Mouse (Mus musculus): ENCODE results near the gene Ccdc86. TPM values are rescaled to one million over a fixed set of nuclear protein-coding genes. Genes with fewer than 3 reads are reported as not detected.

Gene Ccdc86
- polyA plus RNA-seq, 1 experiment from 2014 or later: 32.9 TPM

DNA sequence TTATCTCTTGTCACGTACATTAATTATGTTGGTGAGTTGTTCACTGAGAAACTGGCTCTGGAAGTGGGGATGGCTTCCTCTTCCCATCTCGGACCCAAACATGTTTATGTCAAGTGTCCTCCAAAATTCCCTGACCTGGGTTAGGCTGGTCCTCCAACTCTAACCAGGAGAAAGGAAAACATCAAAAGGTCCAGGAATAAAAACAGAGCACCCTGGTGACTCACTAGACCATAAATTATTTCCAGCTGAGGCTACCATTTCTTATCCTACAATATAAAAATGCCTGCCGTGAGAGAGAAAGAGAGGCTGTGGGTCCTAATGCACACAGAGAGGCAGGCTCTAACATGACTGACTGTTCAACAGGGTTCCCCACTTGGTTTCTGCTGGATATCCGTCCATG lies 24.8 kb downstream of the Ccdc86 start:
- H3K4me2 ChIP-seq: no peak overlapping the region
- WGBS (ENCODE audit: insufficient replicate concordance): 52% methylated on average over 4 of the region's 4 CpGs
- H3K27me3 ChIP-seq (replicated peaks): 0 out of 2 replicates have a peak, but pooled peaks cover 4% of the 10 kb centered on the region
- H3K36me3 ChIP-seq: no peaks in the 10 kb centered on the region
- H3K4me3 ChIP-seq: no peak overlapping the region
- no peaks in the 10 kb centered on the region for H3K9me3 ChIP-seq (replicated peaks)
- no peak overlapping the region for H3K27ac ChIP-seq
- no peak for ATAC-seq
- no peak overlapping the region for H3K9ac ChIP-seq
- H3K4me1 ChIP-seq: no peaks in the 10 kb centered on the region

DNA sequence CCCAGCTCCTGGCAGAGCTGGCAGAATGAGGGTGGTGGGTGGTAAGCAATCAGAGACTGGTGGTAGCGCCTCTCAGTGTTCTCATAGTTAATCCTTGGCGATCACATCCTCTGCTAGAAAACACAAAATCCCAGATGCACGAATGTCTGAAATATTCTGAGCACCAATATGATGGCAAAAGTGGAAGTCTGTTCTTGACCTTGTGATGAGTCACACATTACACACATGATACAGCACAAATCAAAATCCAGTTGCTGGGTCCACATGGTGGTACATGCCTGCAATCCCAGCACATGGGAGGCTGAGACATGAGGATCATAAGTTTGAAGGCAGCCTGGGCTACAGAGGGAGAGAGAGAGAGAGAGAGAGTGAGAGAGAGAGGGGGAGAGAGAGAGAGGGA lies 28.0 kb downstream of the Ccdc86 start:
- Histone ChIP-seq H3K36me3 (no peaks in the 10 kb centered on the region), H3K27me3 (replicated peaks) (peaks cover 4% of the 10 kb centered on the region; the same call in 1 of the 2 replicates), H3K4me1 (peaks cover 4% of the 10 kb centered on the region), H3K9me3 (replicated peaks) (no peaks in the 10 kb centered on the region), H3K4me3 (no peak overlapping the region), H3K9ac (no peak overlapping the region), H3K27ac (no peak overlapping the region), H3K4me2 (no peak overlapping the region)
- 58% methylated on average over 3 of the region's 3 CpGs for WGBS (ENCODE audit: insufficient replicate concordance)
- ATAC-seq: no peak

DNA sequence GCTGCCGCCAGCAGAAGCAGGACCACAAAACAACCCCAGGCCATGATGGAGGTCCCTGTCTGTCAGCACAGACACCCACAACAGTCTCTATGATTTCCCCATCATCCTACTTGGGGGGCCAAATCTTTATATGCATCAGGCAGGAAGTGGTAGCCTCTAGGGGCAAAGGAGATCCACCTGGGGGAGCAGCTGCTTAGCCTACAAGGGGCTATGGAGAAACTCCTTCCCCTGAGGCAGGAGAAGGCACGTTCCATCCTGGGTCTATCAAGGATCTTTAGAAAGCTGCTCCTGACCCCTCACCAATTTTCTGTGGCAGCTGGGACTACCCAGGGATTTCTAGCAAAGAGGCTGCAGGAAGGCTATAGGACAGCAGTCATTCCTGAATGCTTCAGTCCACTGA lies 28.5 kb downstream of the Ccdc86 start, which contains the start of gene Zp1:
Gene Zp1 (minus strand): TSS at position 101 of the 400 bp plus-strand sequence.
- Histone ChIP-seq H3K27ac (no peak within 1 kb of the TSS), H3K27me3 (replicated peaks) (peaks cover 7% of the 10 kb centered on the region; the same call in 1 of the 2 replicates), H3K9ac (no peak within 1 kb of the TSS), H3K9me3 (replicated peaks) (no peaks in the 10 kb centered on the region), H3K4me3 (no peak within 1 kb of the TSS), H3K36me3 (no peaks in the 10 kb centered on the region), H3K4me1 (peaks cover 4% of the 10 kb centered on the region), H3K4me2 (no peak within 1 kb of the TSS)
- no peak for ATAC-seq
- 50% methylated on average over 2 of the region's 2 CpGs for WGBS (ENCODE audit: insufficient replicate concordance)

DNA sequence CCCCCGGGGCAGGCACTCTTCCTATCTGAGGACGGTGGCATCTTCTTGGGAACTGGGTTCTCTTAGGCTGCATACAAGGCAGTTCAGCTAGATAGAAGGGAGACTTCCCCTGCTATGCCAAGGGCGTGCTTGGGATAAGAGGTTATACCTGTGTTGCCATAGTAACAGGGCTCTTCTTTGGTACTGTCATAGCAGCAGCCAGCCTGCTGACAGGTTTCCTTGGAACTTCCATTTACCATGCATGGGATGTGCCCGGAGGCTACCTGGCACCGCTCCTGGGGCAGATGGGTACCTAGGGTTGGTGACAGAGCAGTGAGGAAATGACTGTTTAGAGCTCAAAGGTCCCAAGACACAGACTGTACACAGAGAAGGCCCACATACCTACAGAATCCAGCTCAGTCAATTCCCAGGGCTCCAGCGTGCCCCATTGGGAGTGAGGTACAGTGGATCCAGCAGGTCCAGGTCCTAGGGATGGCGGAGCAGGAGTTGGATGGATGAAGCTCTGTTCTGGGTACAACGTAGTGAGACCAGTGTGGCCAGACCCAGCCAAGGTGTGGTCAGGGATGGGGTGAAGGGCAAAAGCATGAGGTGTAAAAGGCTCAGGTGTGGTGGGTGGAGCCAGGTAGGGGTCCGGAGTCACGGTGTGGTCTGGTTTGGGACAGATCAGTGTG lies 30.6 kb downstream of the Ccdc86 start:
- peaks cover 19% of the 10 kb centered on the region for H3K27me3 ChIP-seq (replicated peaks)
- ATAC-seq: no peak
- H3K4me1 ChIP-seq: peaks cover 4% of the 10 kb centered on the region
- no peak overlapping the region for H3K9ac ChIP-seq
- 70% methylated on average over 10 of the region's 10 CpGs for WGBS (ENCODE audit: insufficient replicate concordance)
- no peak overlapping the region for H3K4me3 ChIP-seq
- no peaks in the 10 kb centered on the region for H3K36me3 ChIP-seq
- H3K27ac ChIP-seq: no peak overlapping the region
- H3K9me3 ChIP-seq (replicated peaks): no peaks in the 10 kb centered on the region
- no peak overlapping the region for H3K4me2 ChIP-seq

DNA sequence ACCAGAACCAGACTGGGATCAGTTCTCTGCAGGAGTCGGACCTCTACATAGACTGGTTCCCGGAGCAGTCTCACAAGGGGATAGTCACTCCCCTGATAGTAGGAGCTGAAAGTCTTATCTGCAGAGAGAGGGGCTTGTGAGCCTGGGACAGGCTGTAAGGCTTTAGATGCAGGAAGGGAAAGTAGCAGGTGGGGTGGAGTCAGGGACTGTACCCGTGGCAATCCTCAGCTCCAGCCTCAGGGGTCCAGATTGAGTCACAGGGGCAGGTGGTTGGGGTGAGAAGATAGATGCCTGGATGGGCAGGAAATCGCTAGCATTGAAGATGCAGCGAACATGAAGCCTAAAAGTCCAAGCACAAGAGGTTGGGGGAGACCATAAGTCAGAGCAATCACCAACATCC lies 32.6 kb downstream of the Ccdc86 start:
- Histone ChIP-seq H3K4me1 (peaks cover 4% of the 10 kb centered on the region), H3K4me3 (no peak overlapping the region), H3K4me2 (no peak overlapping the region), H3K9ac (no peak overlapping the region), H3K9me3 (replicated peaks) (no peaks in the 10 kb centered on the region), H3K27me3 (replicated peaks) (peaks cover 19% of the 10 kb centered on the region), H3K27ac (no peak overlapping the region), H3K36me3 (no peaks in the 10 kb centered on the region)
- 30% methylated on average over 5 of the region's 5 CpGs for WGBS (ENCODE audit: insufficient replicate concordance)
- no peak for ATAC-seq

DNA sequence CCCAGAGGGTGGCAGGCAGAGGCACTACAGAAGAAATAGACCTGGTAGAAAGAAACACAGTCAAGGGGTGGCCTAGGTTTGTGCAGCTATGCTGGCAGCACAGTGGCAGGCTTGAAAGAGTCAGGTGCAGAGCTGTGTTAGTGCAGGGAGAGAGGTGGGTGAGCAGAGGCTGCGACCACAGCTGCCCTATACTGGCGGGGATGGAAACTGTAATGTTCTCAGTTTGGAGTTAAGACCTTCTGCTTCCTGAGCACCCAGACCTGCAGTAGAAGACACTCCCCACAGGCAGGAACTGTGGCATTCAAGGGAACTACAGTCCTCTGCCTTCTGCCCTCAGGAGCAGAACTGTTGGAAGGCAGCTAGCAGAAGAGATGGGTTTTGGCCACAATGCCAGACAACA lies 34.2 kb downstream of the Ccdc86 start:
- no peak overlapping the region for H3K27ac ChIP-seq

DNA sequence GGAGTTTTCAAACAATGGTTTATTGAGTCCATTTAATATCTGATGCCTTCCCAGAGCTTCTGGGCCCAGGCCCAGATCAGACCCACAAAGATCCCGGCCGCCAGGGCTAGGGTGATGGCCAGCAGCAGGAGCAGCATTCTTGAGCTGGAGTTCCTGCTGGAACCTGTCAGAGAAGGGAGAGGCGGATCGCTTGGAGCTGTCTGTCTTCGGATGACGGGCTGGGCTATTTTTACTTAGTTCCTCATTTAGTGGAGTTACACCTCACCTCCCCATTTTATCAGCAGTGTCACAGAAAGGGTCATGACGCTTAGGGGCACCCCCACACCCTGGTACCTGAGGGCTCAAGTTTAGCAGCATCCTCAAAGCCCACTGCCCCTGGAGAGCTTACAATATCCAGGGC lies 34.8 kb downstream of the Ccdc86 start:
- Histone ChIP-seq H3K27ac (no peak overlapping the region), H3K27me3 (replicated peaks) (peaks cover 15% of the 10 kb centered on the region), H3K9ac (no peak overlapping the region), H3K9me3 (replicated peaks) (no peaks in the 10 kb centered on the region), H3K4me2 (no peak overlapping the region), H3K4me1 (peaks cover 4% of the 10 kb centered on the region), H3K4me3 (no peak overlapping the region), H3K36me3 (no peaks in the 10 kb centered on the region)
- 18% methylated on average over 7 of the region's 7 CpGs for WGBS (ENCODE audit: insufficient replicate concordance)
- ATAC-seq: no peak

More for the DNA sequence above, 34.2 kb downstream of the Ccdc86 start:
- WGBS (ENCODE audit: insufficient replicate concordance): 34% methylated on average over 2 of the region's 2 CpGs
- no peak for ATAC-seq
- Histone ChIP-seq H3K4me3 (no peak overlapping the region), H3K4me2 (no peak overlapping the region), H3K27me3 (replicated peaks) (peaks cover 15% of the 10 kb centered on the region), H3K4me1 (peaks cover 4% of the 10 kb centered on the region), H3K9ac (no peak overlapping the region), H3K9me3 (replicated peaks) (no peaks in the 10 kb centered on the region), H3K36me3 (no peaks in the 10 kb centered on the region)

DNA sequence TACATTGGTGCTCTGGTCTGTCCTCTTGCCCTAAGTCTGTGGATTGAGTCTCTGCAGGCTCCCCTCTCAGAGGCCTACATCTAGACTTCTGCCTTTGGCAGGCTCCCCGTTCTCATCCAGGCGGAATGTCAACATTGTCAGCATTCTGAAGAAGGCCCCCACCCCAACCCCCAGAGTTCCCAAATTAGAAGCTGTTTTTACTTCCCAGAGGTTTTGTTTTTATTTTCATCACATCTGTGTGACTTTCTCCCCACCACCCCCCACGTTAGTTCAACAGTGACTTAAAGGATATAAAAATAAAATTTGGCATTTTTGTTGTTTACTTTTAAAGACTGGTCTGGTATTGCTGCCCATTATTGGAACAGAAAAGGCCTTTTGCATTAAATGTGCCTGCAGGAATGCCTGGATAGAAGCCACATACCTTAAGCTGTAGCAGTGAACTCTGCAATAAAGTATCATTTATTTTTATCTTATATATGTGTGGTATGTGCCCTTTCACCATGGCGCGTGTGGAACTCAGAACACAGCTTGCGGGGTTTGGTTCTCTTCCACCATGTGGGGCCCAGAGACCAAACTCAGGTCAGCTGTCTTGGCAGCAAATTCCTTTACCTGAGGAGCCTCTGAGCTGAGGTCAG lies 39.9 kb downstream of the Ccdc86 start:
- ATAC-seq: no peak
- H3K27ac ChIP-seq: no peak overlapping the region

DNA sequence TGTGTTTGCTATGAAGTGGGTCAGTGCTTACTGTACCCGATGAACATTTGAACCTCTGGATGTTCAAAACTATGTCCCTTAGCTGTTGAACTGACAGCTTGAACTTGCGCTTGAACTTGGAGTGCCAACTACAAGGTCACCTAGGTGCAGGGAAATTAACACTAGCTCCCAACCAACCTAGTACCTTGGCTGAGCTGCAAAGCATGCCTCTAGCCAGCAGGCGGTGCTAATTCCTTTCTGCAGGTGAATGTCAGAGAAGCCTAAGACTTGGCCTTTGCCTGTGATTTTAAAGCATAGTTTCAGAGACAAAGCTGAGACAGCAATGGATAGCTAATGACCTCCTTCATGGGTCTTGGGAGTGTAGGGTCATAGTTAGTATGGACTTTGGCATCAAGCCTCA lies 41.2 kb downstream of the Ccdc86 start:
- no peak overlapping the region for H3K4me3 ChIP-seq
- no peaks in the 10 kb centered on the region for H3K9me3 ChIP-seq (replicated peaks)
- 62% methylated on average over 3 of the region's 3 CpGs for WGBS (ENCODE audit: insufficient replicate concordance)
- ATAC-seq: no peak
- no peak overlapping the region for H3K4me2 ChIP-seq
- no peaks in the 10 kb centered on the region for H3K27me3 ChIP-seq (replicated peaks)
- H3K27ac ChIP-seq: no peak overlapping the region
- H3K9ac ChIP-seq: no peak overlapping the region
- 0 out of 2 replicates have a peak, but pooled peaks cover 3% of the 10 kb centered on the region for H3K4me1 ChIP-seq
- H3K36me3 ChIP-seq: peaks cover 52% of the 10 kb centered on the region

More for the DNA sequence above, 39.9 kb downstream of the Ccdc86 start:
- Histone ChIP-seq H3K9ac (no peak overlapping the region), H3K4me3 (no peak overlapping the region), H3K9me3 (replicated peaks) (no peaks in the 10 kb centered on the region), H3K4me2 (no peak overlapping the region), H3K27me3 (replicated peaks) (no peaks in the 10 kb centered on the region), H3K36me3 (peaks cover 39% of the 10 kb centered on the region), H3K4me1 (0 out of 2 replicates have a peak, but pooled peaks cover 2% of the 10 kb centered on the region)
- WGBS (ENCODE audit: insufficient replicate concordance): 70% methylated on average over 6 of the region's 6 CpGs

DNA sequence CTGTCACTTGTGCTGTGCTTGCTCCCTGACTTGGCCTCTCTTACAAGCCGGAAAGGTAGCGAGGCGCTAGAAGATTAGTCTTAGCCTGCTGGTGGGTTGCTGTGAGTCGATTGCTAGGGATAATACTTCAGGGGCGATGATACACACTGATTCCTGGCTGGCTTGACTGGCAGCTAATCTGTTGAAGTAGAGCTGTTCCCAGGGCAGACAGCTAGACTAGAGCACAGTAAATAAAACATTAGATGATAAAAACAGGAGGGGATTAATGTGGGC lies 43.4 kb downstream of the Ccdc86 start:
- Histone ChIP-seq H3K27ac (0 out of 2 replicates have a peak overlapping the region, but pooled peaks have one; percentile 3), H3K4me2 (no peak overlapping the region), H3K4me3 (no peak overlapping the region), H3K36me3 (peaks cover 74% of the 10 kb centered on the region), H3K9ac (no peak overlapping the region), H3K4me1 (0 out of 2 replicates have a peak, but pooled peaks cover 3% of the 10 kb centered on the region), H3K27me3 (replicated peaks) (no peaks in the 10 kb centered on the region), H3K9me3 (replicated peaks) (no peaks in the 10 kb centered on the region)
- WGBS (ENCODE audit: insufficient replicate concordance): 78% methylated on average over 5 of the region's 5 CpGs
- no peak for ATAC-seq

DNA sequence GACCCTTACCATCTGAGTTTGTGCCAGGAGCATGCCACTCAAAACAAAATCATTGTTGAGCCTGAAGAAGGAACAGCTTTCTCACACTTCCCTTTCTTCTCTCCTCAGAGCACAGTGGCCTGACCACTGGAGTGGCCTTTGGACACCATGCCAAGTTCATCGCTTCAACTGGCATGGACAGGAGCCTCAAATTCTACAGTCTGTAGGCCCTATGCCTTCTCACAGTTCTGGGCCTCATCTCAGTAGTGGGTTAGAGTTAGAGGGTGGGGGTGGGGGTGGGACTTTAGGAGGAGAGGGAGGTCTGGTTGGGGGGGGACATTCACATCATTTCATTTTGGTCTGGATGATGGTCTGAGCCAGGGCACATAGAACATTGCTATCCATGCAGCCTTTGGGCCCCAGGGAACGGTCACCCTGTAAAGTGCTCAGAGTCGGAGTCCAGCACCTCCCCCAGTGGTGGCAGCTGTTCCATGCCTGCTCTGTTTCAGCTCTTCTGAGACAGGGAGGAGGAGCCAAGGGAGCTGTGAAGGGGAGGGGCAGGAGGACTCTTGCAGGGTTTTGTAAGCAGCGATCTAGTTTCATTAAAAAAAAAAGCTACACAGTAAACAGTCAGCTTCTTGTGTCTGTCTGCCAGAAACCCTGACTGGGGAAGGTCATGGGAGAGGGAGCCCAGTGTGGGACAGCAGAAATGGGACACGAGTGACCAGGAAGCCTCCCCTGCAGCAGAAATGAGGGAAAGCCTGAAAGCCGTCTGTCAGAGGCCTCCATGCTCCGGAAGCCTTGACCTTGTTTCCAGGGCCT lies 43.9 kb downstream of the Ccdc86 start:
- 75% methylated on average over 7 of the region's 7 CpGs for WGBS (ENCODE audit: insufficient replicate concordance)
- ATAC-seq: peak; percentile 30; the same call in 1 of the 2 replicates
- Histone ChIP-seq H3K27ac (0 out of 2 replicates have a peak overlapping the region, but pooled peaks have one; percentile 3), H3K9me3 (replicated peaks) (no peaks in the 10 kb centered on the region), H3K4me2 (no peak overlapping the region), H3K9ac (no peak overlapping the region), H3K4me3 (no peak overlapping the region), H3K4me1 (0 out of 2 replicates have a peak, but pooled peaks cover 3% of the 10 kb centered on the region), H3K27me3 (replicated peaks) (no peaks in the 10 kb centered on the region), H3K36me3 (peaks cover 80% of the 10 kb centered on the region)

DNA sequence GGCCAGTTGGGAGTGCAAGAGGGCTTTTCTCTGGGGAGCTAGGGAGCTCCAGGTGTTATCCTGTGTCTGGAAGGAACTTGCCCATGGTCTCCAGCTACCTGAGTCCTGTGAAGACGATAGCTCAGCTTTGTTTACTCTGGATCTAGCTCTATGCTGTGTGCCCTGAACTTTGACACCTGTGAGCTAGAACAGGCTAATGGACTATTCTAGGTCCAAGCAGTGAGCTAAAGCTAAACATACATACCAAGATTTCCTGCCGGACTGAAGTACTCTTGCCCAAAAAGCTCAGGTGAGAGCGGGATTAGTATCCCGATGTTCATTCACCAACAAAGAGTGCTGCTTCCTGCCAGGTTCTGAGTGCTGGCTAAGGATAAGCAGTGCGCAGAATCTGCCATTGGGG lies 44.6 kb downstream of the Ccdc86 start:
- Histone ChIP-seq H3K27me3 (replicated peaks) (no peaks in the 10 kb centered on the region), H3K4me1 (0 out of 2 replicates have a peak, but pooled peaks cover 3% of the 10 kb centered on the region), H3K9ac (no peak overlapping the region), H3K9me3 (replicated peaks) (no peaks in the 10 kb centered on the region), H3K36me3 (peaks cover 86% of the 10 kb centered on the region), H3K4me2 (no peak overlapping the region), H3K4me3 (no peak overlapping the region), H3K27ac (no peak overlapping the region)
- 79% methylated on average over 5 of the region's 5 CpGs for WGBS (ENCODE audit: insufficient replicate concordance)
- ATAC-seq: no peak

All from liver, embryonic 12.5 days (tissue).